Mouse (Mus musculus) thymus, postnatal 25 days (tissue): Measurements from ENCODE around the gene Klc1.

Source experiments
- DNase-seq: peaks from one replicate; pipeline ENCODE4 v3.0.0; 2022

Gene Klc1

GRCm38 (mm10) chr12:111814769-111815762 is 56.4 kb downstream of the Klc1 start:
- DNase-seq: no peak

- no peak for DNase-seq
These were observed 57.9 kb downstream of the Klc1 start for GRCm38 (mm10) chr12:111816528-111816927.

GRCm38 (mm10) chr12:111816967-111817366 is 58.3 kb downstream of the Klc1 start:
- no peak for DNase-seq

GRCm38 (mm10) chr12:111817991-111818390 is 59.3 kb downstream of the Klc1 start:
- DNase-seq: no peak

GRCm38 (mm10) chr12:111819936-111820335 is 61.3 kb downstream of the Klc1 start:
- no peak for DNase-seq

GRCm38 (mm10) chr12:111820708-111821107 is 62.1 kb downstream of the Klc1 start:
- no peak for DNase-seq

GRCm38 (mm10) chr12:111821931-111822330 is 63.3 kb downstream of the Klc1 start:
- no peak for DNase-seq

GRCm38 (mm10) chr12:111827556-111827955 is 68.9 kb downstream of the Klc1 start:
- no peak for DNase-seq

- no peak for DNase-seq
These were observed 70.8 kb downstream of the Klc1 start for GRCm38 (mm10) chr12:111829447-111829846.

- no peak for DNase-seq
These were observed 71.3 kb downstream of the Klc1 start for GRCm38 (mm10) chr12:111829954-111830353.

- DNase-seq: no peak
These were observed 71.7 kb downstream of the Klc1 start for GRCm38 (mm10) chr12:111830375-111830774.

GRCm38 (mm10) chr12:111832643-111833042 is 74.0 kb downstream of the Klc1 start:
- no peak for DNase-seq

GRCm38 (mm10) chr12:111833457-111833856 is 74.8 kb downstream of the Klc1 start:
- DNase-seq: no peak

- DNase-seq: no peak
These were observed 84.2 kb downstream of the Klc1 start for GRCm38 (mm10) chr12:111842565-111843433.

GRCm38 (mm10) chr12:111843470-111843869 is 84.8 kb downstream of the Klc1 start:
- DNase-seq: no peak

GRCm38 (mm10) chr12:111845953-111846352 is 87.3 kb downstream of the Klc1 start:
- DNase-seq: no peak

GRCm38 (mm10) chr12:111846815-111847214 is 88.2 kb downstream of the Klc1 start:
- no peak for DNase-seq

- no peak for DNase-seq
These were observed 89.7 kb downstream of the Klc1 start for GRCm38 (mm10) chr12:111848300-111848798.

GRCm38 (mm10) chr12:111851235-111851634 is 92.6 kb downstream of the Klc1 start:
- DNase-seq: peak; percentile 10

- DNase-seq: peak; percentile 35
These were observed 93.1 kb downstream of the Klc1 start for GRCm38 (mm10) chr12:111851745-111852144.

- DNase-seq: peak; percentile 50
These were observed 94.4 kb downstream of the Klc1 start for GRCm38 (mm10) chr12:111853011-111853436.

- DNase-seq: no peak
These were observed 94.9 kb downstream of the Klc1 start for GRCm38 (mm10) chr12:111853546-111853945.

GRCm38 (mm10) chr12:111855448-111855847 is 96.8 kb downstream of the Klc1 start:
- no peak for DNase-seq
